ENCODE assay signal across 24 mouse cellular contexts in the genomic region with DNA sequence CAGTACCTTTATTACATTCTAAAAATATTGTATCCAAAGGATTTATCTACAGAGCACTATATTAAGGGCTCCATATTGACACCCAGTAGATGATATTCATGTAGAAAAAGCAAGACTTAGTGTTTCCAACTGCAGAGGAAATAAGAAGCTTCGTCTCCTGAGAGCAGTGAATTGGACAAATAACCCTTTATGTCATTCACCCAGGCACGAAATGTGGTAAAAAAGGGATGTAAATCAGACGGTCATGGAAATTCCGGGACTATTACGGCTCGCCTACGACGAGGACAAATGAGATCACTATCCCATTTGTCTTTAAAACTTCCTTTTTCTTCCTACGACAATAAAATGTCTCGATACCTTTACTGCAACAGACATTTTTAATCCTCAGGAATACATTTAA.
DNase-seq lines count a peak whose midpoint lies in the region; ATAC-seq and TF ChIP-seq lines count a peak whose summit lies in the region.
"Had no signal": no experiment of that assay in that cellular context is flagged by ENCODE, and none has a peak within 500 bp of the region (broad histone marks: within the 10 kb centered on the region; RNA-seq: fewer than 3 reads in every experiment).

No protein-coding gene starts in this region.

- H3K36me3 ChIP-seq in hindbrain, embryonic 11.5 days (ENCODE audit: control insufficient read depth, insufficient read depth, low read length) = no peaks in the 10 kb centered on the region
- no peaks in the 10 kb centered on the region for H3K36me3 ChIP-seq in hindbrain, embryonic 12.5 days
- no peaks in the 10 kb centered on the region for H3K36me3 ChIP-seq in midbrain, embryonic 12.5 days
- H3K36me3 ChIP-seq in midbrain, embryonic 10.5 days = no peaks in the 10 kb centered on the region
- H3K36me3 ChIP-seq in myocyte (ENCODE audit: control insufficient read depth, insufficient read depth) = no peaks in the 10 kb centered on the region
- H3K36me3 ChIP-seq: embryonic facial prominence, embryonic 15.5 days; hindbrain, embryonic 10.5 days; kidney, embryonic 15.5 days; limb, embryonic 13.5 days; lung, embryonic 15.5 days; neural tube, embryonic 12.5 days had no signal

- DNase-seq in hindbrain, embryonic 11.5 days (ENCODE audit: low spot score) = peak; percentile 12
- no peak for DNase-seq in midbrain, embryonic 10.5 days (ENCODE audit: low spot score)
- peak; percentile 45 for DNase-seq in embryo, embryonic 10.5 days (ENCODE audit: low spot score)
- DNase-seq in spleen, adult 18-20 months = no peak
- DNase-seq: adrenal gland, postnatal 14 days; cerebellum, adult 11-12 months; cerebellum, adult 9-11 months; gastrocnemius, postnatal 14 days; heart, postnatal 14 days; lung, postnatal 36 days; thymus, postnatal 4 days had no signal

- H3ac ChIP-seq in myocyte (ENCODE audit: control insufficient read depth, insufficient read length) = no peak overlapping the region

- H3K27me3 ChIP-seq in hindbrain, embryonic 11.5 days (ENCODE audit: control insufficient read depth, insufficient read depth, low read length) = no peaks in the 10 kb centered on the region
- no peaks in the 10 kb centered on the region for H3K27me3 ChIP-seq in hindbrain, embryonic 12.5 days
- no peaks in the 10 kb centered on the region for H3K27me3 ChIP-seq in midbrain, embryonic 12.5 days
- no peaks in the 10 kb centered on the region for H3K27me3 ChIP-seq in midbrain, embryonic 10.5 days (ENCODE audit: low read depth, poor library complexity, severe bottlenecking)
- H3K27me3 ChIP-seq in myocyte (ENCODE audit: control insufficient read depth, insufficient read depth, insufficient read length) = no peaks in the 10 kb centered on the region
- H3K27me3 ChIP-seq: embryonic facial prominence, embryonic 15.5 days; kidney, embryonic 15.5 days; limb, embryonic 13.5 days; lung, embryonic 15.5 days; megakaryocyte, embryonic 14.5 days; neural tube, embryonic 12.5 days had no signal

- H3K4me1 ChIP-seq in hindbrain, embryonic 11.5 days (replicated peaks; ENCODE audit: control insufficient read depth, insufficient read depth, low read length) = no peaks in the 10 kb centered on the region
- H3K4me1 ChIP-seq in hindbrain, embryonic 12.5 days = no peaks in the 10 kb centered on the region
- peaks cover 3% of the 10 kb centered on the region; the same call in 1 of the 2 replicates for H3K4me1 ChIP-seq in midbrain, embryonic 12.5 days
- peaks cover 14% of the 10 kb centered on the region for H3K4me1 ChIP-seq in midbrain, embryonic 10.5 days
- H3K4me1 ChIP-seq: embryonic facial prominence, embryonic 15.5 days; kidney, embryonic 15.5 days; limb, embryonic 13.5 days; lung, embryonic 15.5 days; megakaryocyte, embryonic 14.5 days had no signal

- no peak overlapping the region for H3K27ac ChIP-seq in hindbrain, embryonic 11.5 days (ENCODE audit: low read depth, low read length)
- H3K27ac ChIP-seq in hindbrain, embryonic 12.5 days = no peak overlapping the region
- H3K27ac ChIP-seq in midbrain, embryonic 12.5 days (replicated peaks) = no peak overlapping the region
- no peak overlapping the region for H3K27ac ChIP-seq in midbrain, embryonic 10.5 days (replicated peaks)
- H3K27ac ChIP-seq: embryonic facial prominence, embryonic 15.5 days; hindbrain, embryonic 10.5 days; kidney, embryonic 15.5 days; limb, embryonic 13.5 days; lung, embryonic 15.5 days; neural tube, embryonic 12.5 days had no signal

- H3K79me2 ChIP-seq in myocyte (ENCODE audit: control insufficient read depth, insufficient read depth) = no peaks in the 10 kb centered on the region

- no peak for TF ChIP-seq POLR2A in myocyte (IDR thresholded peaks at IDR 0.05; ENCODE audit: insufficient read length, low read depth)

- no peak overlapping the region for H3K4me2 ChIP-seq in hindbrain, embryonic 11.5 days (replicated peaks; ENCODE audit: low read depth, low read length)
- H3K4me2 ChIP-seq in hindbrain, embryonic 12.5 days (replicated peaks) = no peak overlapping the region
- no peak overlapping the region for H3K4me2 ChIP-seq in midbrain, embryonic 12.5 days (replicated peaks)
- H3K4me2 ChIP-seq in myocyte (ENCODE audit: low read depth) = peak overlapping the region; percentile 44
- H3K4me2 ChIP-seq: embryonic facial prominence, embryonic 15.5 days; kidney, embryonic 15.5 days; limb, embryonic 13.5 days; liver, embryonic 11.5 days; lung, embryonic 15.5 days; neural tube, embryonic 12.5 days had no signal

- 24% methylated on average over 10 of the region's 10 CpGs for WGBS in hindbrain, embryonic 11.5 days
- 27% methylated on average over 10 of the region's 10 CpGs for WGBS in hindbrain, embryonic 12.5 days
- 26% methylated on average over 10 of the region's 10 CpGs for WGBS in midbrain, embryonic 12.5 days
- WGBS in midbrain, embryonic 10.5 days = 38% methylated on average over 10 of the region's 10 CpGs

- ATAC-seq in hindbrain, embryonic 11.5 days (ENCODE audit: low FRiP score) = peak; percentile 43; the same call in 1 of the 2 replicates
- ATAC-seq in hindbrain, embryonic 12.5 days (ENCODE audit: low FRiP score) = no peak
- peak; percentile 35; the same call in 1 of the 2 replicates for ATAC-seq in midbrain, embryonic 12.5 days (ENCODE audit: low FRiP score, low read depth)
- ATAC-seq: forebrain, embryonic 14.5 days; intestine, postnatal 0 days had no signal

- no peaks in the 10 kb centered on the region for H3K9me3 ChIP-seq in hindbrain, embryonic 11.5 days (ENCODE audit: control insufficient read depth, low read length)
- no peaks in the 10 kb centered on the region for H3K9me3 ChIP-seq in hindbrain, embryonic 12.5 days (replicated peaks)
- H3K9me3 ChIP-seq in midbrain, embryonic 12.5 days = no peaks in the 10 kb centered on the region
- H3K9me3 ChIP-seq in midbrain, embryonic 10.5 days (replicated peaks) = no peaks in the 10 kb centered on the region
- H3K9me3 ChIP-seq: embryonic facial prominence, embryonic 15.5 days; hindbrain, embryonic 10.5 days; kidney, embryonic 15.5 days; limb, embryonic 13.5 days; lung, embryonic 15.5 days; megakaryocyte, embryonic 14.5 days; neural tube, embryonic 12.5 days had no signal

- H3K4me3 ChIP-seq in hindbrain, embryonic 11.5 days (ENCODE audit: low read depth, low read length) = no peak overlapping the region
- no peak overlapping the region for H3K4me3 ChIP-seq in hindbrain, embryonic 12.5 days
- no peak overlapping the region for H3K4me3 ChIP-seq in midbrain, embryonic 12.5 days
- H3K4me3 ChIP-seq in midbrain, embryonic 10.5 days = no peak overlapping the region
- H3K4me3 ChIP-seq in myocyte = no peak overlapping the region
- H3K4me3 ChIP-seq: embryonic facial prominence, embryonic 15.5 days; hindbrain, embryonic 10.5 days; kidney, embryonic 15.5 days; limb, embryonic 13.5 days; lung, embryonic 15.5 days; megakaryocyte, embryonic 14.5 days; neural tube, embryonic 12.5 days had no signal

- no peak overlapping the region for H3K9ac ChIP-seq in hindbrain, embryonic 11.5 days (ENCODE audit: low read depth, low read length)
- no peak overlapping the region for H3K9ac ChIP-seq in hindbrain, embryonic 12.5 days
- H3K9ac ChIP-seq in midbrain, embryonic 12.5 days (replicated peaks) = no peak overlapping the region
- H3K9ac ChIP-seq: embryonic facial prominence, embryonic 15.5 days; kidney, embryonic 15.5 days; limb, embryonic 13.5 days; lung, embryonic 15.5 days; neural tube, embryonic 12.5 days had no signal

TF ChIP-seq in myocyte, 11 proteins besides CTCF, POLR2A, EP300 and RAD21:
- TF ChIP-seq E2F4 (IDR thresholded peaks at IDR 0.05; ENCODE audit: insufficient read depth) = no peak
- no peak for TF ChIP-seq POLR2AphosphoS2 (IDR thresholded peaks at IDR 0.05; ENCODE audit: insufficient read length, low read depth)
- TF ChIP-seq SRF (IDR thresholded peaks at IDR 0.05; ENCODE audit: control insufficient read depth, insufficient read length, low read depth) = no peak
- no peak for TF ChIP-seq REST (IDR thresholded peaks at IDR 0.05; ENCODE audit: insufficient read depth, insufficient read length)
- no peak for TF ChIP-seq MYOD1 (IDR thresholded peaks at IDR 0.05; ENCODE audit: control insufficient read depth in 1 of 3, insufficient read length in 2 of 3, low read depth in 2 of 3)
- no peak for TF ChIP-seq USF1 (IDR thresholded peaks at IDR 0.05; ENCODE audit: low read depth)
- no peak for TF ChIP-seq CEBPB (IDR thresholded peaks at IDR 0.05; ENCODE audit: insufficient read depth, poor library complexity, severe bottlenecking)
- no peak for TF ChIP-seq MAX (IDR thresholded peaks at IDR 0.05; ENCODE audit: low read depth)
- no peak for TF ChIP-seq TCF3 (IDR thresholded peaks at IDR 0.05; ENCODE audit: insufficient read length, low read depth)
- TF ChIP-seq MYOG (IDR thresholded peaks at IDR 0.05; ENCODE audit: control insufficient read depth in 1 of 3, insufficient read depth in 1 of 3, insufficient read length in 2 of 3, low read depth in 2 of 3) = no peak
- TF ChIP-seq TCF12 (IDR thresholded peaks at IDR 0.05; ENCODE audit: insufficient read depth, poor library complexity, severe bottlenecking) = no peak

Comparison
In these comparisons a context has a peak if more than half of its experiments do, and no peak if none do; other contexts are left out.
1. DNase-seq: peak in hindbrain, embryonic 11.5 days (single experiment) and embryo, embryonic 10.5 days (single experiment); none in midbrain, embryonic 10.5 days (single experiment) and spleen, adult 18-20 months (0 of 2).